Mouse (Mus musculus): ENCODE results near the gene Mtln.

The Mtln gene

GRCm38 (mm10) chr2:127751849-127752610, 40.3 kb downstream of the Mtln start:
- no peak for DNase-seq (ENCODE audit: low spot score)

- no peak for DNase-seq (ENCODE audit: low spot score)
Measured at GRCm38 (mm10) chr2:127749376-127749775, 42.9 kb downstream of the Mtln start.

- DNase-seq (ENCODE audit: low spot score), result no peak
Measured at GRCm38 (mm10) chr2:127748316-127748715, 44.0 kb downstream of the Mtln start.

GRCm38 (mm10) chr2:127742637-127743036, 49.7 kb downstream of the Mtln start:
- DNase-seq (ENCODE audit: low spot score), result no peak

All from testis, postnatal 10 days (tissue).